Mouse (Mus musculus) spleen, adult 12 weeks (tissue): ENCODE measurements around the gene Stmn1.

Experiments
- DNase-seq: peaks from one replicate; pipeline ENCODE4 v3.0.0; 2022; ENCODE audit warnings: low spot score

The Stmn1 gene

DNA sequence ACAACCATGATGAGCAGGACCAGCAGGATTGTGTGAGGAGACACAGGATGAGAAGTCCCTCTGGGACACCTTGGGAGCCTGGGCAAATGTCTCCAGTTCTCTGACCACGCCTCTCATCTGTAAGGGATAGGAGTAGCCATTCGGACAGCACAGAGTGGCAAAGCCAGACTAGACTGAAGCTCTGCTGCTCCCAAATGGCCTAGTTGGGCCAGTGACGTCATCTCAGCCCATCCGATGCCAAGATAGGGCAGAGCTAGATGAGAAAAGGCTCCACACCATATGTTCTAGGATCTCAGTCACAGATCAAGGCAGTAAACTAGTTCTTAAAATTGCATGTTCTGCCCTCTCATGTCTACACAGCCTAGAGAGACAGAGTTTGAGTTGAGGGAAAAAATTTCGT is 9.3 kb upstream of the Stmn1 start:
- DNase-seq = no peak

DNA sequence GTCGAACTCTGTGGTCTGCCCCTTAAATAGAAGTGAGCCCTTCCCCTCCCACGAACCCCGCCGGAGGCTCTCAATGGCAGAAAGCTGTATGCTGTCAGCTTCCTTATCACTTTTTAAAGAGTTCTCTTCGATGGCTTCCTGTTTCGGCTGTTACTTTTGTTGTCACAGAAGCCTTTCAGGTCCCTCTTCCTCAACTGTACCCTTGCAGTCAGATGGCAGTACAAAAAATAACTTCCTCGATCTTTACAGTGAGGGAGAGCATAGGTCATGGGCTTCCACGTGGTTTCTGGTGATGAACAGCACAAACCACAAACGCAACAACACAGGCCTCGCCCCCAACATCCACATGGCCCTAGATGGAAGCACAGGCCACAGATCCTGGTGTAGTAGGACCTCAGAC is 7.8 kb upstream of the Stmn1 start:
- no peak for DNase-seq

DNA sequence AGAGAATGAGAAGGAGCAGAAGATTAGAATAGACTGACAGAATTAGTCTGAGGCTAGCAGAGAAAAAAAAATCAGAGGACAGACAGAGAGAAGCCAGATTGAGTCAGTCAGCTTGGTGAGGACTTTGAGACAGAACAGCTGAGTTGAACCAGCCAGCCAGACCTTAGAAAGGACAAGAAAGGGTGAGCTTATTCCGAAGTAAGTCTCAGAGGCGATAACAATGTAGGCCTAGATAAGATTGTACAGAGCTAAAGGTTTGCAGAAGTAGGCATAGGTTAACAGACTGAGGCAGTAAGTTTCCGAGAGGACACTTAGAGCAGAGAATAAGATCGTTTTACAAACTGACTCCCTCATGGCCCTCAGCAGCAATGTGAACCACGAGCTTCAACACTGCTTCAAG is 6.9 kb upstream of the Stmn1 start:
- DNase-seq = no peak

DNA sequence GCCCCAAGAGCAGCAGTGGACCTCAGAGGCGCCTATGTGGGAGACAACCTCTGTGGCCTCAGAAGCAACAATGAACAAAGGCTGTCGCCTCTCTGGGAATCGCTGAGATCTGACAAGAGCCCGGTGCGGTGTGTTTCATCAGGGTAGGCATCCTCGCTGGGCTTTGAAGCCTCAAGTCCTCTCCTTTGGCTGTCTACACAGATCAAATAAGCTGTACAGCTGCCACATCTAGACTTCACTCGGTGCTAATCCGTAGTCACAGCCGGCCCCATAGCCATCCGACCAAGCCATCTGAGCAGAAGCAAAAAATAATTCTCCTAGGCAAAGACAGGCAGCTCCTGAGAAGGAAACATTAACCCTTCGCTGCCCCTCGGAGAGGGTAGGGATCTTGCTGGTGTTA is 2.3 kb upstream of the Stmn1 start:
- no peak for DNase-seq

DNA sequence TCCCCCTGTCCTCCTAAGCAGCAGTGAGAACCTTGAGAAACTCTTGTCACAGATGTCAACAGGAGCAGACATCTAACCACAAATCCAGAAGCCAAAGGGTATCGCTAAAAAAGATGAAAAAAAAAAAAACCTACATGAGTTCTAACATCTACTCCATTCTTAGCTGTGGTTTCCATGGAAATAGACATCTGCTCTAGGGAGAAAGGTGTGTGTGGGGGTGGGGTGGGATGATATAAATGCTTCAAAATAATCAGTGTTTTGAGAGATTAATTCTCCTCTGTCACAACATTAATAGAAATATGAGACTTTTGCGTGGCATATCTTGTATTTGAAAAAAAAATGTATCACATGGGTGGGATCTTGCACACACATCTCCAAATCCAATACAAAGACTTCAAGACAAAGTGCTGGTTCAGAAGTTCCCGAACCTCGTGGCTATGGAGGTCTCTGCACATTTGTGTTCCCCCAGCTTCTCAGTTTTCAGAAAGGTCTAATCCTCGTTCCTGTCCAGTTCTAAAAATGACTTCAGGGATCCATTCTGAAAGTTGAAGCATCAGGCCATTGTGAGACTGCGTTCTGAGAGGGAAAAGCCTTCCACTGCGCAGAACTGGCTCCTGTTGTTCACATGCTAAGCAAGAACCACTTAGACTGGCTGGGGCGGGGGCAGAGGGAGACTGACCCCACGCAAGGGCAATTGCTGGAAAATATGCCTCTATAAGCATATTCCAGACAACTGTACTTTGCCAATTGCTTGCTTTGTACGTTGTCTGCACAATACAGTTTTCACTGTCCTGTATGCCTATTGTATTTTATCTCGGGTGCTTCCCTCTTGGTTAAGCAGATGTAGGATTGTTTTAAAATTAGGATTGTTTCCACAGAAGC is 1.5 kb upstream of the Stmn1 start:
- no peak for DNase-seq

DNA sequence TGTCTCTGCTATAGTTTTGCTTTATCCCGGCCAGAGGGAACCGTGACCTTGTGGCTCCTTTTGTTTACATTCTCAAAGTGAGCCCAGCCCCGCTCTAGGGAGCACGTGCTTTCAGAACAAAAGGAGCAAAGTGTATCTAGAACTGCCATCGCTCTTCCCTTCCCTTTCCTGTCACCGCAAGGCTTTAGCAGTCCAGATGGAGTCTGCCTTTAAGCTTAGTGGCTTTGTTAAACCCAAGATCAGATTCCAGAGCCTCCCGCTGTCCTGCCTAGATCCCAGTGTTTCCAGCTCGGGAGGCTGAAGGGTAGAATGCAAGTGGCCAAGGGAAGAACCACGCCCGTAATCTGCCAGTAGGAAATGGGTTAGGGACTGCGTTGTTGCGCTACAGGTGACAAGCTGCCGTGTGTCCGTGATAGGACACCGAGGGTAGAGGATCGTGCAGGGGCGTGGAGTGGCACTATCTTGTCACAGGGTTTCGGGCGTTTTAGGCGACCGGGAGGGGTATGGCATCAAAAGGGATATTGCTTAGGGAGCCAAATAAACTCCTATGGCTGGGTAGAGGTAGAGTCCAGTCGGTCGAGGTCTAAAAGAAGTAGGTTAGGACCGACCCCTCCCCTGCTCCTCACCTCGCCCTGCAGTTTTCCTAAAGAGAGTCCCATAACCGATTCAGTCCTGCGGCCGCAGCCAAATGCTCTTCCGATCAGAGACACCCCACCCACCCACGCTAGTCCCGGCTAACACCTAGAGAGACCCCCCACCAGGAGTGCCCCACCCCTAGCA is 495 bp upstream of the Stmn1 start:
- DNase-seq = peak; percentile 28

DNA sequence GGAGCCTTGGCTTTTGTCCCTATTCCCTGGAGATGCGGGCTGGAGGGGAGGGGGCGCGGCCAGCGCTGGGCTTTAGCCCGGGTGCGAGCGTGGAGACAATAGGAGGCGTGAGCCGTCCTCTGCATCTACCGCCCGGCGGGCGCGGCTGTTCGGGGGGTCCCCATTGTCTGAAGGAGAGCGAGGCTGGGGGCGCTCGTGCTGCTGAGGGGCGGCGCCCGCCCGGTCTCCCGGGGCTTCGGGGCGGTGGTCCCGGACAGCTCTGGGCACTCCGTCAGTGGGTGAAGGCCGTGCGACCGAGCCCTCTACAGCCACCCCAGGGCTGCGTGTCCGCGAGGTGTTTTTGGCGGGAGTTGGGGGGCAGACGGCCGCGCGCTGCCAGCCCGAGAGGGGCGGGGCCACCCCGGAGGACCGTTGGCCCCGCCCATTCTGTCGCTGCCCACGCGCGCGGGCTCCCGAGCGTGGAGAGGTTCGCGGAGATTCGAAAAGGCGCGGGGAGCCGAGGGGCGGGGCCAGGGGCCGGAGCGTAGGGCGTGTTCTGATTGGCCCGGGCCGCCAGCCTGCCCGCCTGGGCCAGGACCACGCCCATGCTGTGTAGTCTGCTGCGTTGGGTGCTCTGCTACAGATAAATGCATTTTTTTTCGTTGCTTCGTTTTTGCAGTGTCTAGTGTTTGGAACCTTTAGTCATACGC is 602 bp downstream of the Stmn1 start:
- DNase-seq = peak; percentile 96

DNA sequence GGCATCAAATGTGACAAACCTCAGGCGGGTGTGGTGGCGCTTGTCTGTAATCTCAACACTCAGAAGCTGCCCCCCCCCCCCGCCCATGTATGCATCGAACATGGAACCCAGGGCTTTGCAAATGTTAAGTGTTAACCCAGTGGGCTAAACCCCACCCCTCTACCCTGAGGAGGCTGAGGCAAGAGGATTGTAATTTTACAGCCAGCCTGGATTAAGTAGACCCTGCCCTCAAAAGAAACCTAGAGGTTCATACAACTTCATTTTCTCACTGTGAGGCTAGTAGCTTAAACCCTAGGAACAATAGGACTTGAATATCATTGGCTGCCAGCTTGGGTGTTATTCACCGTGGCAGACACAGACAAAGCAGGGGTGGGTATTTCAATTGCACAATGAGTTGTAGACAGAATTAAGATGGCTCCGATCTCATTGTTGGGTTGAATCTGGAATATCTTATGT is 1.2 kb downstream of the Stmn1 start:
- no peak for DNase-seq

DNA sequence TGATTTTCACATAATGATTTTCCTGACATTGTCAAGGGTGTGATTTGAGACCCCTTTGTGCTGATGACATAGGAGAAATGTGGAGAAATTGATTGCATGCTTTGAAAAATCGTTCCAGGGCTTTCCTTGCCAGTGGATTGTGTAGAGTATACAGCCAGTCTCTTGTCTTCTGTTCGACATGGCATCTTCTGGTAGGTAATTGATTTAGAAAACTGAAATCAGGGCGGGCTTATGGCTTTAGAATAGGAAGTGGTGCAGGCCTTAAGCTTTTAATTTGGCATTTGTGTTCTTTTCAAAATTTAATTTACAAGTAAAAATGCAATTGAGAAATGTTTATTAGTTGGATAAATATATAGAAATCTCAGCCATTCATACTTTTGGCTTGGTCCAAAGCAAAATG is 1.9 kb downstream of the Stmn1 start:
- no peak for DNase-seq

DNA sequence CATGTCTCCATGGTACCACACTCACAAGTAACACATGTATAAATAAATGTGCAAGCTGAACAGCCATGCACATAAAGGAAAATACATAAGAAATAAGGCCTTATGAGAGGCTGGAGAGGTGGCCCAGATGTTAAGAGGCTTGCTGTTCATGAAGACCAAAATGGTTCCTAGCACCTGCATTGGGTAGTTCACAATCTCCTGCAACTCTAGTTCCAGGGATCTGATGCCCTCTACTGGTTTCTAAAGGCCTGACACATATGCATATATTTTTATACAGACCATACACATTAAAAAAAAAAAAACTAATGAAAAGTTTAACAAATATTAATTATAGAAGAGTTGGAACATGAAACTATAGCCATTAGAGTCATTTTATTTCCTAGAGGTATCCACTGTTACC is 3.3 kb downstream of the Stmn1 start:
- no peak for DNase-seq

DNA sequence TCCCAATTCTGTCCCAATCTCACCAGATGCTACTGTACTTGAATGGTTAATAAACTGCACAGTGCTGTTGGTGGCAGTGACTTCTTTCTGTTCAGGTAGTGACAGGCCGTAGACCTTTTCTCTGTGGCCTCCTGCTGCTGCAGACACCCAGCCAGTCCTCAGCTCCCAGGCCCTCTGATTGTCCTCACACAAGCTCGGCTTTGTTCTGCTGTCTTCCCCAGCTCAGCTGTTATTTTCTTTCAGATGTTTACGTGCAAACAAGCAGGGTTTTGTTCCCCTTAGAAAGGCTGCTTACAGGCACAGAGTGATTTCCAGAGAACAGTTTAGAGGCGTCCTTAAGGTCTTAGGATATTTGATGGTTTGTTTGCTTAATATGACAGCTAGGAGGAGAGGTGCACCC is 5.6 kb downstream of the Stmn1 start:
- no peak for DNase-seq

DNA sequence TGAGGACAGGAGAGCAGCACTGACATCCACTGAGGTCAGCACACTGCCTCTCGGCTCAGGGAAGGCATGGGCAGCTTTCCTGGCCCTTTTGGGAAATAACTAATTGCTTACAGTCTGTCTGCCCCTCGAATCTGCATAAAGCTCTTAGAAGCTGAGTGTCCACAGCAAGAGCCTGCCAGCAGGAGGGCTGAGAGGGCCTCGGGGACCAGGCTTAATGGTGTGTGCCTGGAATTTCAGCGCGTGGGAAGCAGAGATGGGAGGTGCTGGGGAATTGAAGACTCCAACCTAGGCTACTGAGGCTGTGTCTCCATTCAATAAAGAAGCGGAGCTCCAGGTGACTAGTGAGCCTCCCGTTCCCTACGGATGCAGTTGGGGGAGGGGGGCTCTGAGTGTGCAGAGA is 6.1 kb downstream of the Stmn1 start:
- DNase-seq = no peak

DNA sequence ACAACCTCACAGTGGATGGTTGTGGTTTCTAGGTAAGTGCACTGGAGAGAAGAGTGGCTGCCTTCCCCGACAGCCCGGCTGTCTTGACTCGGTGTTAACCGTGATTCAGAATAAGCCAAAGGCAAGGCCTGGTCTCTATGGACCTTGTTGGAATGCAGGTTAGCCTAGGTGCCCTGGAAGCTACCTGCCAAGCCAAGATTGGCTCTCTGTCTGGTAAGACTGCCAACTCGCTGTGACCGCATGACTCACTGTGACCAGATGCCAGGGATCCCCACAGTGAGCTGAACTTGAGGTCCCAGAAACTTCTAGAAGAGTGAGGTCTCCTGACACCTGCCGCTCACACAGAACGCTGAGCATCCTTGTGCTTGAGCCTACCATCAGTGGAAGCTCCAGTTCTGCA is 8.8 kb downstream of the Stmn1 start:
- no peak for DNase-seq

DNA sequence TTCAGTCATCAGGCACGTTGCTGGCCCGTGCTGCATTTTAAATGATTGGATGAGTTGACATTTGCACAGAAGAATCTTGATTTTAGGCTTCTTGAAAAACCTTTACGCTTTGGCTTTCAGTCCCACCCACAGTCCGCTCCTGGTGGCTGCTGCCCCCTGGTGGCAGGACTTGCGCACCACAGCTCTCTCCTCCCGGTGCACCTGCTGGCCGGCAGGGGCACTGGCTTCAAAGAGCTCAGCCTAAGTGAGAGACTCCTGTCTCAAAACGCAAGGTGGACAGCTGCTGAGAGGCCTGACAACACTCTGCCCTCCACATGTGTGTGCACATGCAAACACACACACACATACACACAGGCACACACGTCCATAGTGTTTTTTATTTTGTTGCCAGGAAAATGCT is 9.9 kb downstream of the Stmn1 start:
- peak; percentile 88 for DNase-seq

DNA sequence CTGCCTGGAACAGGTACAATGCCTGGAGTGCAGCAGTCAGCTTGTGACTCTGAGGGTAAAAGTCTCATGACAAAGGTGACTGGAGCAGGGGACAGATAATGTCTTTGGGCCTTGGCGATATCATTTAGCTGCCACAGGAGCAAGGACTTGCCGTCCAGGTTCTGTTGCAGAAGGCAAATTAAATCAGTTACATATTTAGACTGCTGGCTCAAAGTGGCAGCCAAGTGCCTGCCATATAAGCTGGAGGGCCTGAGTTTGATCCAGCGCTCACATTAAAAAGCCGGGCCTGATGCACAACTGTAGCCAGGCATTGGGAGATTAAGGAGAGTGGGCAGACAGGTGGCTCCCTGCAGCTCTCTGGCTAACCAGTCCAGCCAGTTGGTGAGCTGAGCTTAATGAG is 11.7 kb downstream of the Stmn1 start:
- DNase-seq = no peak

DNA sequence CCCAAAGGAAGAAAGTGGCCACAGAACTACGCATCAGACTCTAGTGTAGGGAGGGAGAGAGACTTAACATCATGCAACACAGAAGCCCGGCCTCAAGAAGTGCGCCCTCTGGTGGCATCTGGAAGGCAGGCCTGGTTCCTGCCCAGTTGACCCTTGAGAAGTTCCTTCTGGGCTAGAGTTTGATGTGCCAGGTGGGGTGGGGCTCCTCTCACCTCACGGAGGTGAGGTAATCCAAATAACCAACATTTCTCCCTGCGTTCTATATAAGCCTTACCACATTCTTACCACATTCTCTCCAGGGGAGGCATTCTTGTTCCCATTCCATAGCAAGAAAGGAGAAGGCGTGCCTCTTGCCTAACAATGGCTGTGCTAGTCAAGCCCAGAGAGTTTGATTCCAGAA is 12.7 kb downstream of the Stmn1 start:
- DNase-seq = peak; percentile 61

DNA sequence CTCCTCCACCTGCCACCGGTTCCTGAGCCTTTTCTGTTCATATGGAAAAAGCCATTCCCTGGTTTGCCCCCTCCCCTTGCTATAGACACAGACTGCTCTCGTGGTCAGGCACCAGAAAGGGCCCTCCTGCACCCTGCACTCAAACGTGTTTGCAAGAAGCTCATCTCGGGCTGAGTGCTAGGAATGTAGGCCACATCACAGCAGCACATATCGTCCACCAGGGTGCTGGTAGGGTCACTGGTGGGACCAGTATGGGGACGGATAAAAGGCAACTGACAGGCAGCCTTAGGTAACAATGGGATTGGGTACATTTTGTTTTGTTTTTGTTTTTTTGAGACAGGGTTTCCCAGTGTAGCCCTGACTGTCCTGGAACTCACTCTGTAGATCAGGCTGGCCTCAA is 13.2 kb downstream of the Stmn1 start:
- DNase-seq = no peak

DNA sequence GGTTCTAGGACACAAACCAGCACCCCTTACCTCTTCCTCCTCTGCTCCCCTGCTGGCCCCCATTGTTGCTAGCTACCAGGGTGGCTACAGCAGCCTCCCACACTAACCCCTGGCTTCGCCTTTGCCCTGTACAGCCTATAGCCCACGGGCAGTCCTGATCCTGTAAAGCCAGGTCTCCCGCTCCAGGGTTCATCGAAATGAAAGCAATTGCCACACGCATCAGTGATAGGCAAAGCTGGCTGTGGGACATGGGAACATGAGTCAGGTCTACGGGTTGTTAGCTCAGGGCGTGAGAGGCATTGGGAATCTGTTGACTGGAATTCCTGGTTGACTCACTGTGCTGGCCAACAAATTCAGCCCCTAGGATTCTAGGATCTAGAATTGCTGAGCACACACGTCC is 14.3 kb downstream of the Stmn1 start:
- no peak for DNase-seq

DNA sequence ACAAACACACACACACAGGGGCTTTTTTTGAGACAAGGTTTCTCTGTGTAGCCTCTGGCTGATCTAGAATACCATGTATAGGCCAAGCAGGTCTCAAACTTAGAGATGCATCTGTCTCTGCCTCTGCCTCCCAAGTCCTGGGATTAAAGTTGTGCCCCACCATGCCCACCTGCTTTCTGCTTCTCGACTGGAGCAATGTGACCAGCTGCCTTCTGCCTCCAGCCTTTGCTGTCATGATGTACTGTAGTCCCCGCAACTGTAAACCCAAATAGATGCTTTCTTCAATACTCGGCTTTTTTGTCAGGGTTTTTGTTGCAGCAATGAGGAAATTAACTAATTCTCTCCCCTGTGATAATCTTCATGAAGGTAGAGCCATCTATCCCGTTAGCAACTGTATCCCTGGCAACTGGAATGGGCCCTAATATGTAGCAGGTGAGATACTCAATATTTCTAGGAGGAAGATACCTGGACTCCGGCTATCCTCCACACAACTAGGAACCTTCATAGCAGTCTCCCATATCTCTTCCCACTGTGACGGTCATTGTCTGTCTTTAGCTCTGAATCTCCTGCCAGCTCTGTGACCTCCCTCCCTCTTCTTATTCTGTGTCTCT is 15.1 kb downstream of the Stmn1 start:
- no peak for DNase-seq

DNA sequence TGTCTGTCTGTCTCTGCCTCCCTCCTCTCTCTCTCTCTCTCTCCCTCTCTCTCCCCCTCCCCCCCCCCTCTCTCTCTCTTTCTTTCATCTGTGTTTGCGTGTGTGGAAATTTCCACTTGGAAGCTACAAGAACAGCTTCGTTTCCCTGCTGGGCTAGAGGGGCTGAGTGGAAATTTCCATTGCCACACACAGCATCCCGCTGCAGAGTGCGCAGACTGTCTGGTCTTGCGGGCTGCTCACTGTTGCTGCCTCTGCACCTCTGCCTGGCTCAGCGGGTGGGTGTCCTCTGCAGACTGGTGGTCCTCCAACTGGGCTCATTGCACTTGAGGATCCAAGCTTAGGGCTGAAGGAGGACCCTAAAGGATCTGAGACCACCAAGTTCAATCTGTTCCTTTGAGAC is 15.6 kb downstream of the Stmn1 start:
- DNase-seq = no peak

DNA sequence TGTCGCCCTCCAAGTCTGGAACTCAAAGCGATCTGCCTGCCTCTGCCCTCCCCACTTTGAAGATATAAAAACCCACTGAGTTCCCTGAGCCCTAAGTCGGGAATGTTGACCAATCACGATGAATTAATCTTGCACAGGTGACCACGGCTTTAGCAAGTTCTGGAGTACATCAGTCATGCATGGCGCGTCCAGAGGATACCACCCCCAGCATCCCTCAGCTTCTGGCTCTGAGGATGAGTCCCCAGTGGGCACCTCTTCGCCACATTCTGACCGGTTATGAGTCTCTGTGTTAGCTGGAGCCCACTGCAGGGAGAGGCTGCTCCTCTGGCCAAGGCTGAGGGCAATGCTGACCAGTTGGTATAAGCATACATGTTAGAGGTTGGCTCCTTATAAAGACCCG is 16.1 kb downstream of the Stmn1 start:
- no peak for DNase-seq

DNA sequence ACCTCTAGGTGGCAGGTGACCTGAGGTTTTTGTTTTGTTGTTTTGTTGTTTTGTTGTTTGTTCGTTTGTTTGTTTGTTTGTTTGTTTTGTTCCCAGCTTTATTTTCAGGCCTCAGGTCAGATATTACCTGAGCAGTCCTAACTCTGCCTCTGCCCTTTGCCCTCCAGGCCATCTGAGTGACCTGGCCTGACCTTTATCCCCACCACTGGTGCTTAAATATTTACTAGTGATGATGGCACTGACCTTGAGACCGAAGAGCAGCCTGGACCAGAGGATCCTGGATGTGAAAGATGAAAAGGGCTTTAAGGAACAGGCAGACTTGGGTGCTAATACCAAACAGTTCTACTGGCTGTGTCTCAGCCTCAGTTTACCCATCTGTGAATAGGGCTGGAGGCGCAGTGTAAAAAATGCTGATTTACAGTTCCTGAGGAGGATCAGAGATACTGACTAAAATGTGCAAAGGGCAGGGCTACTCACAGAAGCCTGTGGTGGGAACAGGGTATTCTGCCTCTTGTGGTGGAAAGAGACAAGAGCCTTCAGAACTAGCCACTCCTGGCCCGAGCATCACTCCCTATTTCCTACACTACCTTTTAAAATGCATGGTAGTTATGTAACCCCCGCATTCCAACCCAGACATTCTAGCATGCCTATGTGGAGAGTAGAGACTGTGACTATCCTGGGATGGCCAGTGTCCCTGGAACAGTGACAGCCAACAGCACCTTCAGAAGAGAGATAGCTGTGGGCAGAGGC is 17.2 kb downstream of the Stmn1 start:
- DNase-seq = no peak
